Mouse (Mus musculus): ENCODE data around the gene Gpm6b. TPM values are rescaled to one million over a fixed set of nuclear protein-coding genes. Genes with fewer than 3 reads are reported as not detected.

The Gpm6b gene
- total RNA-seq, 2 experiments from 2014 or later = not detected

DNA sequence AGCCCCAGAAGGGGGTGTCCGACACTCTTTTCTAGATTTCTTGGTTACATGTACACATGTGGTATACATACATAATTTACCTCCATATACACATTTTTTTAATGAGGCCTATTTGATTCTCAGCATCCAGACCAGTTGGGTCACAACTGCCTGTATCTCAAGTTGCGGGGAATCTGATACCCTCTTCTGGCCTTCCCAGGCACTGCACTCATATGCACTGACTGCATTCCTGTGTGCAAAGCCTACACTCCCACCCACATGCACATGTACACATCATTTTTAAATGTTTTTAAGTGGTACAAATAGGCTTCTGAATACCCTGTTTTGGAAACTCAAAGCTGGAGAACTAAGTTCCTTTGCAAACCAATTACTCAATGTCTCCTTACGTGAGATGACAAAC is 54.8 kb downstream of the Gpm6b start:
- ATAC-seq (replicated peaks; ENCODE audit: low FRiP score, low TSS enrichment, poor library complexity, severe bottlenecking) = 0 out of 2 replicates have a peak, but pooled peaks have one; percentile 57

GRCm38 (mm10) chrX:166302791-166303190 is 64.1 kb downstream of the Gpm6b start:
- ATAC-seq (replicated peaks; ENCODE audit: low FRiP score, low TSS enrichment, poor library complexity, severe bottlenecking) = no peak

- no peak for ATAC-seq (replicated peaks; ENCODE audit: low FRiP score, low TSS enrichment, poor library complexity, severe bottlenecking)
Measured at GRCm38 (mm10) chrX:166304355-166304754, 65.6 kb downstream of the Gpm6b start.

DNA sequence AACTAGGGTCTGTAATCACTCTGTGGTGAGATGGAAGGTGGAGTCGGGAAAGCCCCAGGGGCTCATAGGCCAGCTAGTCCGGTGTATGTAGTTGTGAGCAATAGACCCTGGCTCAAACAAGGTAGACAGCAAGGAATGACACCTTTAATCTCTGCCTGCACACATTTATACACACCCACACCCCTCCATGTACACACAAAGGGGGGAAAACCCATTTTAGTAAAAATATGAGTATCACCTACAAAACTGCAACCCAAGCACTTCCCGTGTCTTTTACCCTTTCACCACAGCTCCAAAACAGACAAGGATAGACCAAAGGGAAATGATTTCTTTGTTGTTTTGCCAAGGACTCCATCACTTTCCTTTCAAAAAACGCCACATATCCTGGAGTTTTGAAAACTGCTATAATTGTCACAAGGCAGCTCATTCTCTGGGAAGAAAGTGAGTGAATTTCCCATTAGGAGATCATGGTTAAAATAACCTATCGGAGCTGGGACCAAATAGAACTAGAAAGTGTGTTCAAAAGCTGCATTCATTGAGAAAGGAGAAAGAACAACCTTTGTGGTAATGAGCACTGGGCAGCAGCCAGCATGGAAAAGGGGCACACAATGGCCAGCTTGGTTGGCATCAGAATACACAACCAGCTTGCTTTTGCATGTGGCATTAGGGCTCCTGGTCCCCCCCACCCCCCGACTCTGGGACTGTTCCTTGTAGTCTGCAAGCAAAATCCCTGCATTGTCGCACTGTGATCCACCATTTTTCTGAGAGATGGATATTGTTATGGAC is 68.9 kb downstream of the Gpm6b start:
- ATAC-seq (replicated peaks; ENCODE audit: low FRiP score, low TSS enrichment, poor library complexity, severe bottlenecking) = no peak

DNA sequence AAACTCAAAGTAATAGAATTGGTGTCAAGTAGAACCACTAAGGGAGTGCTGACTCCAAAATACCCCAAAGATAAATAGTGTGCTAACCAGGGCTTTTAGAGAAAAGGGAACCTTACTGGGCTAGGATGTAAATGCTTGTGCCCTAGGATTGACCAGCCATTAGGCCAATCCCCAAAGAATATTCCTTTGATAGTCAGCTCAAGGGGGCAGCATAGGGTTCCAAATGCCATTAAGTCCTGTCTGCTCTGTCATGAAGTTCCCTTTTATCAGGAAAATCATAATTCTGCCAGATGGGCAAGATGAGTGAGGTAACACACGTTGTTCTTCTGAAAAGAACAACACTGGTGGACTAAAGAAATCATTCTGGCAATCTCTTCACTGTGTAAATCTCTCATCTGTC is 70.1 kb downstream of the Gpm6b start:
- ATAC-seq (replicated peaks; ENCODE audit: low FRiP score, low TSS enrichment, poor library complexity, severe bottlenecking) = no peak

GRCm38 (mm10) chrX:166315251-166315650 is 76.5 kb downstream of the Gpm6b start:
- no peak for ATAC-seq (replicated peaks; ENCODE audit: low FRiP score, low TSS enrichment, poor library complexity, severe bottlenecking)

- no peak for ATAC-seq (replicated peaks; ENCODE audit: low FRiP score, low TSS enrichment, poor library complexity, severe bottlenecking)
Measured at GRCm38 (mm10) chrX:166316552-166317375, 78.1 kb downstream of the Gpm6b start.

- no peak for ATAC-seq (replicated peaks; ENCODE audit: low FRiP score, low TSS enrichment, poor library complexity, severe bottlenecking)
Measured at GRCm38 (mm10) chrX:166317376-166317679, 78.6 kb downstream of the Gpm6b start.

DNA sequence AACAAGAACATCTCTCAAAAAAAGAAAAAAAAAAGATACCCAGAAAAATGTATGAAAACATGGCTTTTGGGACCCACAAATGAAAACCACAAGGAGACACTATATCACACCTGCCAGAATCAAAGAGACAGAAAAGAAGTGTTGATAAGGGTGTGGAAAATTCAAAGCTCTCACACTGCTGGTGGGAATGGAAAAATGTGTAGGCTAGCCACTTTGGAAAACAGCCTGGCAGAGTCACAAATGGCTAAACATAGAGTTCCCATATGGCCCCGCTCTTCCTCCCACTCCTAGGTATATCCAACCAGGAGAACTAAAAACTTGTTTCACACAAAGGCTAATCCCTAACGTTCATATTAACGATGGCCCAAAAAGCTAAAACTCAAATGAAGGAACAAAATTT is 84.5 kb downstream of the Gpm6b start:
- no peak for ATAC-seq (replicated peaks; ENCODE audit: low FRiP score, low TSS enrichment, poor library complexity, severe bottlenecking)

GRCm38 (mm10) chrX:166327621-166328020 is 88.9 kb downstream of the Gpm6b start:
- no peak for ATAC-seq (replicated peaks; ENCODE audit: low FRiP score, low TSS enrichment, poor library complexity, severe bottlenecking)

GRCm38 (mm10) chrX:166328219-166328901 is 89.6 kb downstream of the Gpm6b start:
- no peak for ATAC-seq (replicated peaks; ENCODE audit: low FRiP score, low TSS enrichment, poor library complexity, severe bottlenecking)

- ATAC-seq (replicated peaks; ENCODE audit: low FRiP score, low TSS enrichment, poor library complexity, severe bottlenecking) = no peak; the same call in 1 of the 2 replicates
Measured at GRCm38 (mm10) chrX:166328904-166329451, 90.3 kb downstream of the Gpm6b start.

- ATAC-seq (replicated peaks; ENCODE audit: low FRiP score, low TSS enrichment, poor library complexity, severe bottlenecking) = no peak
Measured at GRCm38 (mm10) chrX:166334516-166335136, 95.9 kb downstream of the Gpm6b start.

- ATAC-seq (replicated peaks; ENCODE audit: low FRiP score, low TSS enrichment, poor library complexity, severe bottlenecking) = no peak
Measured at GRCm38 (mm10) chrX:166338353-166338752, 99.6 kb downstream of the Gpm6b start.

- no peak for ATAC-seq (replicated peaks; ENCODE audit: low FRiP score, low TSS enrichment, poor library complexity, severe bottlenecking)
Measured at GRCm38 (mm10) chrX:166338784-166339520, 100.2 kb downstream of the Gpm6b start.

DNA sequence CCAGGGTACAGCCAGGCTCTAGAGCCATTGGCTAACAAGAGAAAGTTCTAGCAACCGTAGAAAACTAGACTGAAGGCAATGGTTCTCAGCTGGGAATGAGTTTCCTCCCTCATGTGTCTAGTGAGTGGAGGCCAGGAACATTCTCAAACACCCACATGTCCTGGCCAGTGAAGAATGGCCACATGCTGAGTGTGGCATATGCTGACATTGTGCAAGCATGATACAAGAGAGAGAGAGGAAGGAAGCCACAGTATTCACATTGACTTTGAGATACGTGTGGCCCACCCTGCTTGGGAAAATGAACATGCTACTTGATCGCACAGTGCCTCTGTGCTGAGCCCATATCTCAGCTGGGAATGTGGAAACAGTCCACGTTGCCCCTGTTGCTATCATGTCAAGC is 101.2 kb downstream of the Gpm6b start:
- no peak for ATAC-seq (replicated peaks; ENCODE audit: low FRiP score, low TSS enrichment, poor library complexity, severe bottlenecking)

DNA sequence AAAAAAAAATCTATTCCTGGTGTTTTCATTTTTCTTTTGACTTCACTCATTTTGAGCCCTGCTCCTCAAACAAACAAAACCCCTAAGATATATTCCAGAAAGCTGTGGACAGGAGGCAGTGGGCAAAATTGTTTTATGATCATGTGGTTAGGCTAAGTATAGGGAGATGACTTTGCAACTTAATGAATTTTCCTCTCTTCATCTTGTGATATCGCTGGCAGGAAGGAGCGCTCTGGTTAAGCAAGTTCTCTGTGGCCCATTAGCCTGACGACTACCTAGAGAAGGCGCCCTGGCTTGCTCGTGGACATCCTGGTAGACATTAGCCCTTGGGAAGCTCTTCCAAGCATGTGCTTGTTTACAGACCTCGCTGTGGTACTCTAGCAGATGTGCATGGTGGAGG is 103.1 kb downstream of the Gpm6b start:
- ATAC-seq (replicated peaks; ENCODE audit: low FRiP score, low TSS enrichment, poor library complexity, severe bottlenecking) = no peak

GRCm38 (mm10) chrX:166344228-166345015 is 105.7 kb downstream of the Gpm6b start:
- no peak for ATAC-seq (replicated peaks; ENCODE audit: low FRiP score, low TSS enrichment, poor library complexity, severe bottlenecking)

Measured in megakaryocyte-erythroid progenitor cell, adult 5-6 weeks (primary cell).